Mouse (Mus musculus): ENCODE measurements around the gene Nudt4.

Nudt4 gene

GRCm38 (mm10) chr10:95535399-95536221 is 28.3 kb downstream of the Nudt4 start:
- DNase-seq: no peak

DNA sequence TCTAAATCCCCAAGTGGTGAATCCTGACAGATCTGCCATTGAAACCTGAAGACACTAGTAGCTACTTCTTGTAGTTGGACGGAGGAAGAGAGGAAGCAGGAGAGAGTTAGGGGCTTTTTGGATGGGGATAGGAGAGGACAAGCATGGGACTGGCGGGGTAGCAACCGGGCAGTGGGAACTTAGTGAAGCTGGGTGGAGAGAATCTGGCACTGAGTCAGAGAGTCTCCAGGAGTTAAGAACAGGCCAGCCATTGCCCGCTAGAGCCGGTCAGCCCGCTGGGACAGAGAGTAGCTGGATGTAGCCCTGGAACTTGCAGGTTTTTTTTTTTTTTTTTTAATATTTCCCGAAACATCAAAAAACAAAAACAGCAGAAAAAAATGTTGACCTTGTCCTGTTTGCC is 30.6 kb downstream of the Nudt4 start:
- peak; percentile 53 for DNase-seq

DNA sequence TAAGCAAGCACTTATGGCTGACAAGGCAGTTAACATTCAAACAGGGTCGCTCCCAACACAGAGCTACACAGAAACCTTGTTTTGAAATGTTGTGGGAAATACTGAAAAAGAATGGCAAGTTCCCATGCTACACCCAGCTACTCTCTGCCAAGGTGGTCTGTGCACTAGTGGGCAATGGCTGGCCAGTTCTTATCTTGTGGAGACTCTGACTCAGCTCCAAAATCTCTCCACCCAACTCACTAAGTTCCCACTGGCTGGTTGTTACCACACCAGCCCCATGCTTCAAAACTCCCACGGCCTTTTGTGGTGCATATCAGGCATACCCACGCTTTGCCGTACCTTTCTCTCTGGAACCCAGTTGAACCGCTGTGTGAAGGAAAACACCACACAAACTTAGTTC is 31.0 kb downstream of the Nudt4 start:
- DNase-seq: no peak

DNA sequence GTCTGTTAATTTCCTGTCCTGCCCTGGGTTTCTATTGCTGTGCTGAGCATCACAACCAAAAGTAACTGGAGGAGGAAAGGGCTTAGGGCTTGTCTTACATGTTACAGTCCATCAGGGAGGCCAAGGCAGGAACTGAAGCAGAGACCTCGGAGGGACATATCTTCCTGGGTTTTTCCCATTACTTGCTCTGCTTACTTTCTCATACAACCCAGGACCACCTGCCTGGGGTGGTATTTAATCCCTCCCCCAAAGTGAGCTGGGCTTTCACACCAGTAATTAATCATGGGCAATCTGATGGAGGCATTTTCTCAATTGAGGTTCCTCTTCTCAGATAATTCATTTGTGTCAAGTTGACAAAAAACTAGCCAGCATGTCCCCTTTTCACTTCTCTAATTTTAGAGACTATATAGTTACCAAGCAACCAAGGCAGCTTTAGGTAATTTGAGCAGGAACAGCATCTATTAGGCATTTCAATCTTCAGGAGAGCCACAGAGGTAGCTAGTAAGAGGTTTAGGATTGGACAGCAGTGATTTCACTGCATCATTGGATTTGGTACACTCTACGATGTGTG is 33.3 kb downstream of the Nudt4 start:
- DNase-seq: no peak

- DNase-seq: no peak
These were observed 37.3 kb downstream of the Nudt4 start for GRCm38 (mm10) chr10:95526495-95527122.

DNA sequence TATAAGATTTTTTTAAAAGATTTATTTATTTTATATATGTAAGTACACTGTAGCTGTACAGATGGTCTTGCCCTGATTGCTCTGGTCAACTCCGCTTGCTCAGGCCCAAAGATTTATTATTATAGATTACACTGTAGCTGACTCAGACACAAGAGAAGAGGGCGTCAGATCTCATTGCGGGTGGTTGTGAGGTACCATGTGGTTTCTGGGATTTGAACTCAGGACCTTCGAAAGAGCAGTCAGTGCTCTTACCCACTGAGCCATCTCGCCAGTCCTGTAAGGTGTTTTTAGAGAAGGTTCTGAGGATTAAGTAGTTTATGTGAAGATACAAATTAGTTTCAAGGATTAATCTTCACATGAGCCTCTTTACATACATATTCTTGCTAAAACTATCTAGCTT is 38.1 kb downstream of the Nudt4 start:
- DNase-seq: no peak

GRCm38 (mm10) chr10:95525037-95525675 is 38.8 kb downstream of the Nudt4 start:
- DNase-seq: no peak

DNA sequence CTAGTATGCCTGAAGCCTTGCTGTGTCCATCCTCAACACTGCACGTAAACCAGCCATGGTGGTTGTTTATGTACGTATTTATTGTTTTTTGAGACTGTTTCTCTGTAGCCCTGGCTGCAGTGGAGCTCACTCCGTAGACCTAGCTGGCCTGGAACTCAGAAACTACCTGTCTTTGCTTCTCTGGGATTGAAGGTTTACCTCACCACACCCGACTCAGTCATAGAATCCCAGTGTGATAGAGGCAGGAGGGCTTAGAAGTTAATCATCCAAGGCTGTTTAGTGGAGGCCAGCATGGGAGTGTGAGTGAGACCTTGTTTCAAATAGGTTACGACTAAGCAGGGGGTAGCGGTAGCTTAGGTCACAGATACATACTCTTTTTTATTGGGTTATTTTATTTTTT is 46.3 kb downstream of the Nudt4 start:
- no peak for DNase-seq

DNA sequence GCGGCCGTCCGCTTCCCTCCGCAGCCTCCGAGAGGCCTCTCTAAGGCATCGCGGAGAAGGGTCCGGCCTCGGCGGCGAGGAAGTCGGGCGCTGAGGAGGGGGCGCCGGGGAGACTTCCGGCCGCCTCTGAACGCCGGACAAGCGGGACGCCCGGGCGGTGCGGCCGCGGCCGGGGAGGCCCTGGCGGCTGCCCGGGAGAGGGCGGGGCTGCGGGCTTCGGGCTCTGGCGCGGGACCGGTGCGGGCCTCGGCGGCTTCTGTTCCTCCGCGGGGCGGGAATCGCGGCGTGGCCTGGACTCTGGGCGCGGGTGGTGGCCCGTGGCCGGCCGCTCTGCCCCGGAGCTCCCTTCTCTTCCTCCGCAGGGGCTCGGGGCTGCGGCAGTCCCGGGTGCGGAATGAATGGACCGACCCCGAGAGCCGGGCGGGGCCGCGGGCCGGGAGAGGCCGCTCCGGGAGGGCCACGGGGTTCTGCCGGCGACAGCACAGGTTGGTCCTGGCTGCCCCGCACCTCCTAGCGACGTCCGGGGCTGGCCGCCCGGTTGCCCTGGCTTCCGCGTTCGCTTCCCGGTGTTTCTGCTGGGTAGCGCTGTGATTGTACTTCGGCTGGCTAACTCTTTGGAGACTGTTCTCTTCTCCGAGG is 48.5 kb downstream of the Nudt4 start:
- peak; percentile 61 for DNase-seq

- DNase-seq: peak; percentile 98
These were observed 49.2 kb downstream of the Nudt4 start, which contains the start of gene Ube2n for GRCm38 (mm10) chr10:95514656-95515292. Gene Ube2n, plus strand, starts transcription at chr10:95515145.

DNA sequence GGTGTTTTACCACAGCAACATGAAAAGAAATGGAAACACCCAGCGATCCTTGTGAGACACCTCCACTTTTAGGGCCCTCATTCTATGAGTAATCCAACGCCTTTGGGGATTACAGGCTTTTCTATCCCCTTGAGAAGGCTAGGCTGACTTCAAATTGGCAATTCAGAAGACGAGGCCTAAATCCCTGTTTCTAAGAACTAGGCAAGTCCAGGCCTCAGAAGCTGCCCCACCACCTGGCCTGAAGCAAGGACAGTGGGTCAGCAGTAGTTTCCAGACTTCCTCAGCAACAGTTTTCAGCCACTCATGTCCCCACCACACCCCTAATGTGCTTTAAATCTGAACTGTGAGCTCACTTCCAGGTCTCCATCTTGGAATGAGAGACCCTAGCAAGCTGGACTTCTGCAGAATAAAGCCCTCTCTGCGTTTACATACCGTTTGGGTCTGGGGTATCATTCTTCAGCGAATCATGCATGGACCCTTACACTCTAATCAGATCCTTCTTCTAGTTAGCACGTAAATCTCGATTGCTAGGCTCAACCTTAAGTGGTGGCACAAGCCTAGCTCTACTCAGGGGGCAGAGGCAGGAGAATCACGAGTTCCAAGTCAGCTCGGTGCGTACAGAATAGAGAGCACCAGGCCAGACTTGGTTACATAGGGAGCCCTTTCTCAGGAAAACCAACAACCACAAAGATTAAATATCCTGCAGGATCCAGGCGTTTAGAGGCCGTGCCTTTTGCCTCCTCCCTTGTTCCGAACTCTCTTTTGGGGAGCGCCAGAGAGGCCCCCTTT is 50.0 kb downstream of the Nudt4 start:
- no peak for DNase-seq

DNA sequence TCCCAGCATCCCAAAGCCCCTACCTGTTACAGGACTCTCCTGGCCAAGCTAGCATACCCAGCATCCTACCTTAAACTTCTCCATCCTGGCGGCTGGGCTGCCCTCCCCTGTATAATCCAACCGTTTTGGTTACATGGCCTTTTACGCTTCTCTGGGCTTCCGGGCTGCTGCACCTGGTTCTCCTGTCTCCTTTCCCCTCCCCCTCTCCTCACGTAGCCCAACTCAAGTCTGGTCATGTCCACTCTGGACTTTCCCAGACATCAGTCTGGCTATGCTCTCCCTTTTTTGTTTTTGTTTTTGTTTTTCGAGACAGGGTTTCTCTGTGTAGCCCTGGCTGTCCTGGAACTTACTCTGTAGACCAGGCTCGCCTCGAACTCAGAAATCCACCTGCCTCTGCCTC is 51.3 kb downstream of the Nudt4 start:
- DNase-seq: no peak

- DNase-seq: no peak
These were observed 54.7 kb downstream of the Nudt4 start for GRCm38 (mm10) chr10:95509263-95509662.

DNA sequence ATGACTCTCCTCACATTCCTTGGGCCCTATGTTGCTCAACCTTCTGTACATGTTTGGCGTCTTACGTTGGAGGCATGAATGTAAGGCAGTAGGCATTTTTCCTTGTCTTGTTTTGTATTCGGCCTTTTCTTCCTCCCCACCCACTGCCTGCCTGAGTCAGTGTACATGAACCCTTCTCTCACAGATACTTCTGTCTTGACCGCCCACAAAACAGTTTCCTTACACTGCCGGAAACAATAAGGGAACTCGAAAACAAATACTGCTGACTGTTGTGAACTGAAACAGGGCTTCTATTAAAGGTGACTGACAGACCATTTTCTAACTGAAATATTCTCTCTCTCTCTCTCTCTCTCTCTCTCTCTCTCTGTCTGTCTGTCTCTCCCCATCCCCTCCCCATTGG is 55.2 kb downstream of the Nudt4 start:
- no peak for DNase-seq

DNA sequence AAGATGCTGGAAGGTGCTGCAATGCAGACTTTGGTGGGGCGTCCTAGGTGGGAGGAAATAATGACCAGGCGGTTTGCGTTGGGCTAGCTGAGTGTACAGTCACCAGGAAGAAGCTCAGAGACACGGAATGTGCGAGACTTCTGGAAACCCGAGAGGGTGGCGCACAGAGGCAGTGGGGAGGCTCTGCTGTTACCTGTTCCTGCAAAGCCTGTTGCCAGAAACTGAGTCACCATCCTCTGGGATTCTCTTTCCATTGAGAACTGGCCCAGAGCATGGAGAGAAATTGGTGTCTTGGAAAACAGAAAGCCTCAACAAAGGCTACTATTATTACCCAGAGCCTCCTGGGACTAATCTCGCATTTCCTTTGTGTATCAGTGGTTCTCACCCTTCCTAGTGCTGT is 55.8 kb downstream of the Nudt4 start:
- no peak for DNase-seq

GRCm38 (mm10) chr10:95504341-95504740 is 59.6 kb downstream of the Nudt4 start:
- DNase-seq: peak; percentile 39

GRCm38 (mm10) chr10:95503443-95504235 is 60.3 kb downstream of the Nudt4 start:
- DNase-seq: no peak

- peak; percentile 93 for DNase-seq
These were observed 62.4 kb downstream of the Nudt4 start, which contains the start of gene Mrpl42 for GRCm38 (mm10) chr10:95501463-95502081. Gene Mrpl42, minus strand, starts transcription at chr10:95501940.

DNA sequence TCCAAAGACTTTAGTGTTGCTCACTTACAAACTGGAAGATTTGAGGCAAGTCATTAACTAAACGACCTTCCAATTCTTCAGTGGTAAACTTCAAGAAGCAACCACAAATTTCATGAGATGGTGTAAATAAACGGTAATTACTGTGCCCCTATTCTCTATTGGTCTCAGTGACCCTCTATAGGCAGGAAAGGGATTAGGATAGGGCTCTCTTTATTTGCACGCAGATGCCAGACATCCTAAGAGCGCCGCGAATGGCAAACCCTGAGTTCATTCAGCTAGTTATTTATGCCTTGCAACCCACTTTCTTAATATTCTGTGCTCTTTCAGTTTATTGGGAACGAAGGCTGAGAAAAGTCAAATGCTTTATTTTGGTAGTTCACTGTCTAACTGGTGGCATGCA is 62.9 kb downstream of the Nudt4 start:
- no peak for DNase-seq
